Mouse (Mus musculus) heart, embryonic 10.5 days (tissue): ENCODE data around the gene Pth2r. TPM values are rescaled to one million over a fixed set of nuclear protein-coding genes. Genes with fewer than 3 reads are reported as not detected.

Experiments used
- DNase-seq: peaks from one replicate; pipeline ENCODE4 v3.0.0-alpha.2; 2017; ENCODE audit warnings: low spot score
- H3K27ac ChIP-seq: fragments of 300-500 bp; sonication (generic); 2 replicates; pipeline ENCODE4 v1.5.1; 2016; ENCODE audit warnings: mild to moderate bottlenecking
- H3K27me3 ChIP-seq: fragments of 300-500 bp; sonication (generic); 2 replicates; pipeline ENCODE4 v1.6.1; 2016; ENCODE audit warnings: mild to moderate bottlenecking; ENCODE audit not compliant: poor library complexity, insufficient read depth, severe bottlenecking
- H3K36me3 ChIP-seq: fragments of 300-500 bp; sonication (generic); 2 replicates; pipeline ENCODE4 v1.6.1; 2016; ENCODE audit warnings: mild to moderate bottlenecking, moderate library complexity
- H3K4me1 ChIP-seq: fragments of 300-500 bp; sonication (generic); 2 replicates; pipeline ENCODE4 v1.6.1; 2016; ENCODE audit warnings: mild to moderate bottlenecking
- H3K4me3 ChIP-seq: fragments of 300-500 bp; sonication (generic); 2 replicates; pipeline ENCODE4 v1.5.1; 2016; ENCODE audit warnings: mild to moderate bottlenecking, moderate library complexity
- H3K9me3 ChIP-seq: fragments of 300-500 bp; sonication (generic); 2 replicates; pipeline ENCODE4 v1.6.1; 2016; ENCODE audit warnings: mild to moderate bottlenecking, moderate library complexity
- WGBS: fragments of 180-500 bp; shearing (Covaris S2); methylation state at CpG from one replicate; pipeline ENCODE4 v1.1.7; 2016; 5-methylcytosine and 5-hydroxymethylcytosine counted together
- polyA plus RNA-seq: library from polyadenylated mRNA; unstranded; fragments of >200 nt; fragmentation: Nextera tagmentation; extraction: Ambion mirVana; gene quantifications from 2 replicates; pipeline ENCODE4 v1.2.1, GENCODE M21; 2016

The Pth2r gene
- polyA plus RNA-seq, 1 experiment from 2014 or later, result not detected

- DNase-seq, result no peak
- Histone ChIP-seq H3K27me3 (no peaks in the 10 kb centered on the region), H3K36me3 (no peaks in the 10 kb centered on the region), H3K9me3 (no peaks in the 10 kb centered on the region), H3K4me3 (no peak overlapping the region), H3K4me1 (no peaks in the 10 kb centered on the region), H3K27ac (no peak overlapping the region)
- WGBS, result 55% methylated on average over 2 of the region's 2 CpGs
Observed at GRCm38 (mm10) chr1:65340240-65340639, 58.4 kb downstream of the Pth2r start.

DNA sequence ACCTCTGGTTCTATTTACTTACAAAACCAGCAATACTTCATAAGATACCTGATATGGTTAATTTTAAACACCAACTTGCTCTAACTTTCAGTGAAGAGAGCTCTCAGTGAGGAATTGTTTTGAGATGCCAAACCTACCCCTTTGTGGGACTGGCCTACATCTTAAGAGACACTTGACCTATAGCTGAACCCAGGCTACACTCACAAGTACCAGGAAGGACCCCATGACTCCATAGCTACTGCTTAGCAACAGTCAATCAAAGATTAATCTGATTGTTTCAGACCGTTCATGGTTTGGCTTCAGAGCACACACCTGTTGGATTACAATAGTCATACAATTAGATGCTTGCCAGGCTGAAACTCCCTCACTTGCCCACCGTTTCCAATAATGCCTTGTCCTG lies 71.1 kb downstream of the Pth2r start:
- Histone ChIP-seq H3K4me1 (no peaks in the 10 kb centered on the region), H3K9me3 (no peaks in the 10 kb centered on the region), H3K4me3 (no peak overlapping the region), H3K36me3 (no peaks in the 10 kb centered on the region), H3K27ac (no peak overlapping the region), H3K27me3 (no peaks in the 10 kb centered on the region)
- DNase-seq, result no peak
- WGBS, result 69% methylated on average over 2 of the region's 2 CpGs

GRCm38 (mm10) chr1:65354153-65354552 lies 72.3 kb downstream of the Pth2r start:
- H3K27ac ChIP-seq, result no peak overlapping the region
- DNase-seq, result no peak
- H3K36me3 ChIP-seq, result no peaks in the 10 kb centered on the region
- no peaks in the 10 kb centered on the region for H3K4me1 ChIP-seq
- no peaks in the 10 kb centered on the region for H3K9me3 ChIP-seq
- H3K27me3 ChIP-seq, result no peaks in the 10 kb centered on the region
- no peak overlapping the region for H3K4me3 ChIP-seq

DNA sequence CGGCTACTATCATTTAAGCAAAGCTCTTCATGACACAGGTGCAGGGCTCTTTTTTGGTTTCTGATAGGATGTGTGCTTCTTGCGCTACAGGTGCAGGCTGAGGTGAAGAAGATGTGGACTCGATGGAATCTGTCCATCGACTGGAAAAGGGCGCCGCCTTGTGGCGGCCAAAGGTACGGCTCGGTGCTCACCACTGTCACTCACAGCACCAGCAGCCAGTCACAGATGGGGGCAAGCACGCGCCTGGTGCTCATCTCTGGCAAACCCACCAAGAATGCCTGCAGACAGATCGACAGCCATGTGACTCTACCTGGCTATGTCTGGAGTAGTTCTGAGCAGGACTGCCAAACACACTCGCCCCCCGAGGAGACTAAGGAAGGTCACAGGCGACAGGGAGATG lies 106.5 kb downstream of the Pth2r start:
- Histone ChIP-seq H3K9me3 (no peaks in the 10 kb centered on the region), H3K4me3 (no peak overlapping the region), H3K4me1 (no peaks in the 10 kb centered on the region), H3K36me3 (no peaks in the 10 kb centered on the region), H3K27ac (no peak overlapping the region), H3K27me3 (no peaks in the 10 kb centered on the region)
- 35% methylated on average over 15 of the region's 15 CpGs for WGBS
- no peak for DNase-seq

DNA sequence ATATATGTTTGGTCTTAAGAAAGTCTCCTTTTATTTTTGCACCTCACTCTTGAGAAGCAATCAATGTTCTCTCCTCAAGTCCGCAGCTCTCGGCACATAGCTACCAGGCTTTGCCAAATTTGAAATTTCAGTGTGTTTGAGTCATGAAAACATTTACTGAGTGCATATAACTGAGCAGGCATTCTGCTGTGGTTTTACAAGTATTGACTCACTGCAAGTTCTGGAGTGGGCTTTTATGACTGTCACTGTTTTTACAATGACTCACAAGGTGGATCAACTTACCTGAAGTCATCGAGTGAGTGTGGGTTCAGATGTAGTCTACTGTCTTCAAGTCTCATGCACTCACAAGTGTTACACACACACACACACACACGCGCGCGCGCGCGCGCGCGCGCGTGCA lies 107.8 kb downstream of the Pth2r start:
- Histone ChIP-seq H3K4me1 (no peaks in the 10 kb centered on the region), H3K27me3 (no peaks in the 10 kb centered on the region), H3K9me3 (no peaks in the 10 kb centered on the region), H3K36me3 (no peaks in the 10 kb centered on the region), H3K4me3 (no peak overlapping the region), H3K27ac (no peak overlapping the region)
- WGBS, result 95% methylated on average over 15 of the region's 15 CpGs
- DNase-seq, result no peak

GRCm38 (mm10) chr1:65407441-65407840 lies 125.6 kb downstream of the Pth2r start:
- Histone ChIP-seq H3K4me3 (no peak overlapping the region), H3K27me3 (no peaks in the 10 kb centered on the region), H3K27ac (no peak overlapping the region), H3K9me3 (no peaks in the 10 kb centered on the region), H3K36me3 (no peaks in the 10 kb centered on the region), H3K4me1 (no peaks in the 10 kb centered on the region)
- DNase-seq, result no peak
- 83% methylated on average over 5 of the region's 5 CpGs for WGBS

GRCm38 (mm10) chr1:65420909-65421308 lies 139.1 kb downstream of the Pth2r start:
- no peak overlapping the region for H3K4me3 ChIP-seq
- no peaks in the 10 kb centered on the region for H3K4me1 ChIP-seq
- no peaks in the 10 kb centered on the region for H3K36me3 ChIP-seq
- H3K9me3 ChIP-seq, result no peaks in the 10 kb centered on the region
- no peaks in the 10 kb centered on the region for H3K27me3 ChIP-seq
- DNase-seq, result no peak
- WGBS, result 93% methylated on average over 2 of the region's 2 CpGs
- H3K27ac ChIP-seq, result no peak overlapping the region

GRCm38 (mm10) chr1:65422501-65423010 lies 140.7 kb downstream of the Pth2r start:
- H3K36me3 ChIP-seq, result no peaks in the 10 kb centered on the region
- no peak overlapping the region for H3K4me3 ChIP-seq
- H3K9me3 ChIP-seq, result no peaks in the 10 kb centered on the region
- H3K4me1 ChIP-seq, result no peaks in the 10 kb centered on the region
- no peaks in the 10 kb centered on the region for H3K27me3 ChIP-seq
- no peak overlapping the region for H3K27ac ChIP-seq
- no peak for DNase-seq

Other genes starting within 250 kb of the Pth2r start
- gene Akr1cl, start 249.3 kb upstream of the Pth2r start, polyA plus RNA-seq, result 0.78 and 0.94 TPM in 2 replicates
- not detected in 2 replicates for gene Cryge, start 230.9 kb upstream of the Pth2r start, polyA plus RNA-seq
- gene Crygd, start 218.6 kb upstream of the Pth2r start, polyA plus RNA-seq, result not detected in 2 replicates
- not detected in 2 replicates for gene Crygc, start 208.4 kb upstream of the Pth2r start, polyA plus RNA-seq
- 0.37 TPM in 1 of 2 replicates, not detected in the other for gene Crygb, start 199.8 kb upstream of the Pth2r start, polyA plus RNA-seq
- gene Cryga, start 178.7 kb upstream of the Pth2r start, polyA plus RNA-seq, result not detected in 2 replicates
- gene Gm28845, start 162.5 kb upstream of the Pth2r start, polyA plus RNA-seq, result not detected in 2 replicates
- 0.12 and 0.31 TPM in 2 replicates for gene D630023F18Rik, start 158.8 kb upstream of the Pth2r start, polyA plus RNA-seq
- 92.2 and 111 TPM in 2 replicates for gene Idh1, start 95.6 kb upstream of the Pth2r start, polyA plus RNA-seq
- gene Pikfyve, start 95.4 kb upstream of the Pth2r start, polyA plus RNA-seq, result 8.4 and 9.5 TPM in 2 replicates